Mouse (Mus musculus): ENCODE results near the gene Gm3336. TPM values are rescaled to one million over a fixed set of nuclear protein-coding genes. Genes with fewer than 3 reads are reported as not detected.

Gene Gm3336
- total and polyA plus RNA-seq, 3 experiments = 0.25 to 0.49 TPM; not detected in 1

- Histone ChIP-seq H3K9me3 (replicated peaks; ENCODE audit: low read length) (no peaks in the 10 kb centered on the region), H3K27me3 (replicated peaks) (no peaks in the 10 kb centered on the region), H3K27ac (ENCODE audit: insufficient read depth, low read depth) (peak overlapping the region; percentile 92), H3K36me3 (replicated peaks in 1 of 2; ENCODE audit: control insufficient read depth in 1 of 2, insufficient read depth in 1 of 2, low read length in 1 of 2) (peaks cover 0 to 31% of the 10 kb centered on the region in 2 experiments), H3K4me2 (ENCODE audit: insufficient read depth, low read depth, poor library complexity, severe bottlenecking) (no peak overlapping the region), H3K4me1 (ENCODE audit: control insufficient read depth in 1 of 2, insufficient read depth in 2 of 2) (peaks cover 8 to 47% of the 10 kb centered on the region in 2 experiments), H3K4me3 (replicated peaks in 1 of 3; ENCODE audit: low read depth in 2 of 3, low read length in 2 of 3, poor library complexity in 1 of 3) (peak overlapping the region; percentile 80 to 99 (median 82)), H3K79me2 (replicated peaks; ENCODE audit: control insufficient read depth, extremely low read depth, insufficient read depth, poor library complexity, severe bottlenecking) (peaks cover 23% of the 10 kb centered on the region), H3K9ac (ENCODE audit: insufficient read depth, low read depth) (peak overlapping the region; percentile 99)
- in situ Hi-C loops (cut with MboI; ENCODE audit: low pct_ligation_motif_present, low pct_unique_long_range_greater_than_20kb, low sequenced_read_pairs) = no loop called here
- TF ChIP-seq MEF2A (IDR thresholded peaks at IDR 0.05; ENCODE audit: borderline replicate concordance, low read depth, low read length) (no peak), TBP (conservative IDR thresholded peaks at IDR 0.05; ENCODE audit: low read depth, low read length) (no peak), MAX (IDR thresholded peaks at IDR 0.05; ENCODE audit: low read length) (no peak), SIN3A (IDR thresholded peaks at IDR 0.05; ENCODE audit: low read length) (no peak; the same call in 1 of the 2 replicates), MXI1 (IDR thresholded peaks at IDR 0.05; ENCODE audit: low read depth, low read length) (peak; percentile 1; the same call in 1 of the 2 replicates), JUND (conservative IDR thresholded peaks at IDR 0.05; ENCODE audit: low read depth, low read length) (no peak), IRF4 (IDR thresholded peaks at IDR 0.05; ENCODE audit: low read depth, low read length) (no peak), USF1 (IDR thresholded peaks at IDR 0.05; ENCODE audit: low read depth, low read length) (no peak), ZC3H11A (IDR thresholded peaks at IDR 0.05; ENCODE audit: low read depth, low read length) (no peak), POLR2A (IDR thresholded peaks at IDR 0.05; ENCODE audit: low read depth, low read length) (peak; percentile 39; the same call in 1 of the 2 replicates), MAFK (IDR thresholded peaks at IDR 0.05; ENCODE audit: insufficient replicate concordance, low read length) (no peak), GABPA (IDR thresholded peaks at IDR 0.05; ENCODE audit: insufficient replicate concordance, low read depth, low read length) (no peak), CHD1 (IDR thresholded peaks at IDR 0.05; ENCODE audit: low read depth, low read length) (peak; percentile 64; the same call in 1 of the 2 replicates), UBTF (IDR thresholded peaks at IDR 0.05; ENCODE audit: low read depth, low read length) (no peak), EP300 (IDR thresholded peaks at IDR 0.05; ENCODE audit: low read length) (no peak), NRF1 (IDR thresholded peaks at IDR 0.05; ENCODE audit: low read depth, low read length) (peak; percentile 85)
- dilution Hi-C loops (cut with MboI; ENCODE audit: extremely low pct_ligation_motif_present, extremely low pct_unique_long_range_greater_than_20kb, low sequenced_read_pairs) = no loop called here
- peak; percentile 64 for DNase-seq (ENCODE audit: extremely low read depth)
Measured at GRCm38 (mm10) chr8:70699834-70700554, 18.3 kb upstream of the Gm3336 start.

- DNase-seq (ENCODE audit: extremely low read depth) = peak; percentile 90
- Histone ChIP-seq H3K36me3 (replicated peaks in 1 of 2; ENCODE audit: control insufficient read depth in 1 of 2, insufficient read depth in 1 of 2, low read length in 1 of 2) (peaks cover 0 to 31% of the 10 kb centered on the region in 2 experiments), H3K9ac (ENCODE audit: insufficient read depth, low read depth) (peak overlapping the region; percentile 99), H3K27ac (ENCODE audit: insufficient read depth, low read depth) (no peak overlapping the region), H3K4me1 (ENCODE audit: control insufficient read depth in 1 of 2, insufficient read depth in 2 of 2) (peaks cover 8 to 44% of the 10 kb centered on the region in 2 experiments), H3K9me3 (replicated peaks; ENCODE audit: low read length) (no peaks in the 10 kb centered on the region), H3K4me2 (ENCODE audit: insufficient read depth, low read depth, poor library complexity, severe bottlenecking) (peak overlapping the region; percentile 86), H3K4me3 (replicated peaks in 1 of 3; ENCODE audit: low read depth in 2 of 3, low read length in 2 of 3, poor library complexity in 1 of 3) (peak overlapping the region; percentile 80 to 99 (median 82)), H3K79me2 (replicated peaks; ENCODE audit: control insufficient read depth, extremely low read depth, insufficient read depth, poor library complexity, severe bottlenecking) (peaks cover 23% of the 10 kb centered on the region), H3K27me3 (replicated peaks) (no peaks in the 10 kb centered on the region)
- in situ Hi-C loops (cut with MboI; ENCODE audit: low pct_ligation_motif_present, low pct_unique_long_range_greater_than_20kb, low sequenced_read_pairs) (no loop called here), dilution Hi-C loops (cut with MboI; ENCODE audit: extremely low pct_ligation_motif_present, extremely low pct_unique_long_range_greater_than_20kb, low sequenced_read_pairs) (no loop called here)
- TF ChIP-seq SMC3 (IDR thresholded peaks at IDR 0.05; ENCODE audit: low read depth, low read length) (peak; percentile 75), JUND (conservative IDR thresholded peaks at IDR 0.05; ENCODE audit: low read depth, low read length) (no peak), IRF4 (IDR thresholded peaks at IDR 0.05; ENCODE audit: low read depth, low read length) (peak; percentile 72; the same call in 1 of the 2 replicates), PAX5 (IDR thresholded peaks at IDR 0.05; ENCODE audit: low read length) (no peak), ELF1 (IDR thresholded peaks at IDR 0.05; ENCODE audit: low read depth, low read length) (peak; percentile 56), HCFC1 (IDR thresholded peaks at IDR 0.05; ENCODE audit: low read depth, low read length) (peak; percentile 49), ETS1 (conservative IDR thresholded peaks at IDR 0.05; ENCODE audit: low read depth, low read length) (peak; percentile 56; the same call in 1 of the 2 replicates), EP300 (IDR thresholded peaks at IDR 0.05; ENCODE audit: low read length) (0 out of 2 replicates have a peak, but pooled peaks have one; percentile 7), GABPA (IDR thresholded peaks at IDR 0.05; ENCODE audit: insufficient replicate concordance, low read depth, low read length) (no peak), RCOR1 (conservative IDR thresholded peaks at IDR 0.05; ENCODE audit: low read depth, low read length) (no peak), CHD2 (IDR thresholded peaks at IDR 0.05; ENCODE audit: low read length) (peak; percentile 94), BHLHE40 (IDR thresholded peaks at IDR 0.05; ENCODE audit: low read depth, low read length) (peak; percentile 74), POLR2A (IDR thresholded peaks at IDR 0.05; ENCODE audit: low read depth, low read length) (peak; percentile 56), SIN3A (IDR thresholded peaks at IDR 0.05; ENCODE audit: low read length) (peak; percentile 78), TCF12 (IDR thresholded peaks at IDR 0.05; ENCODE audit: low read depth, low read length) (peak; percentile 75), ZKSCAN1 (IDR thresholded peaks at IDR 0.05; ENCODE audit: borderline replicate concordance, low read depth, low read length) (no peak), CHD1 (IDR thresholded peaks at IDR 0.05; ENCODE audit: low read depth, low read length) (0 out of 2 replicates have a peak, but pooled peaks have one; percentile 19), USF1 (IDR thresholded peaks at IDR 0.05; ENCODE audit: low read depth, low read length) (no peak), MAX (IDR thresholded peaks at IDR 0.05; ENCODE audit: low read length) (peak; percentile 76), RAD21 (IDR thresholded peaks at IDR 0.05; ENCODE audit: low read depth, low read length) (peak; percentile 80), MAZ (IDR thresholded peaks at IDR 0.05; ENCODE audit: low read depth, low read length) (peak; percentile 100), NELFE (IDR thresholded peaks at IDR 0.05; ENCODE audit: low read depth, low read length) (peak; percentile 19; the same call in 1 of the 2 replicates), CTCF (conservative IDR thresholded peaks at IDR 0.05 in 1 of 2, IDR thresholded peaks at IDR 0.05 in 1 of 2; ENCODE audit: low read depth in 2 of 2, low read length in 2 of 2) (peak in 1 of 2 experiments; percentile 94; a peak in 2 of 4 replicates)
Measured at GRCm38 (mm10) chr8:70700555-70700922, 17.8 kb upstream of the Gm3336 start.

All from CH12.LX (cell line).